Mouse (Mus musculus): ENCODE data around the gene Rabgap1l.

DNA sequence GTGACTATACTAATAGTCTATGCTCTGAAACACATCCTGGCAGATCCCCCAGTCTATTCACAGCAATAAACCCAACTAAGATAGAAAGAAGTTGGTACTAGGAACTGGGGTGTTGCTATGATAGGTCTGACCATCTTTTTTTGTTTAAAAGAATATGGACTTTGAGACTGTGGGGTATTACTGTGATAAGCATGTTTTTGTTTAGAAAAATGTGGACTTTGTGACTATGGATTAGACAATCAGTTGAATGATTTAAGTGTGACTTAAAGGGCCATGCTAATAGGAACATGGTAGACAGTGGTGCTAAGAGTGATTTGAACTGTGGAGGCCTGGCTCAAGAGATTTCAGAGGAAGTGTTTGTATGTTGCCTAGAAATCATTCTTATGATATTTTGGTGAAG is 103.5 kb downstream of the Rabgap1l start:
- TF ChIP-seq POLR2A (IDR thresholded peaks at IDR 0.05; ENCODE audit: low read depth, low read length) (no peak), CTCF (conservative IDR thresholded peaks at IDR 0.05; ENCODE audit: insufficient read depth, insufficient read length, low read depth, low read length) (no peak)
